Mouse (Mus musculus): ENCODE results near the gene Scarb2.
"Not testable (repeated sequence)": the region's sequence is repeated elsewhere in the genome, so short reads cannot be mapped to it uniquely, and the experiment has no call there.

Gene Scarb2

GRCm38 (mm10) chr5:92506733-92507132 lies at the start of gene Scarb2:
Scarb2 (minus strand) TSS chr5:92506833.
- DNase-seq (ENCODE audit: low spot score in 2 of 2): no peak

- DNase-seq (ENCODE audit: low spot score in 2 of 2): no peak
These were observed 49.3 kb upstream of the Scarb2 start for GRCm38 (mm10) chr5:92555905-92556304.

DNA sequence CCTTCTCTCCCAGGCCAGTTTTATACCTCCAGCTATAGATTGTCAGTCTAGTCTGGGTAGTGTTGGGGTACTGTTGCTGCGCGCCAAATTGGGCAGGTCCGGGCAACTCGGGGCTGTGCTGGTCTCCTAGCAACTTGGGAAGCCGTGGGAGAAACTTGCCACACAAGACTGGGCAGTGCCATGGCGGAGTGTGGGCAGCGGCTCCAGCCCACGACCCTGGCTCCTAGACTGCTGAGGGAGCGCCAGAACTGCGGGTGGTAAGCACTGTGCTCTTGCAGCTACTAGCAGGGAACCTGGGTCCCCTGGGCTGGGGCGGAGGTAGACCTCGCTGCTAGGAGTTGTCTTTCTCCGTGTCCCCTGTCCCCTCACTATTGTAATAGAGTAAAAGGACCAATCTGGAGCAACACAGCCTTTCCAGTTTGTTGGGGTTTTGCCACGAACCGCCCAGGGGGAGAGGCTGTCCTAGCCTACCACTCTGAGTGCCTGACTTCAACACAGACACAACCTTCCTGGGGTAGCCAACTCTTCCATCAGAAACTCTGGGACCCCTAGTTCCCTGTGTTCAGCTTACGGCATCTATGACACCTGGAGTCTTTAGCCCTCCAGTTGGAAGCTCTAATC lies 48.4 kb upstream of the Scarb2 start, which contains the start of gene Fam47e:
Fam47e (plus strand) TSS at position 179 of the 621 bp plus-strand sequence.
- DNase-seq (ENCODE audit: low spot score in 2 of 2): peak in 1 of 2 experiments; percentile 27

- peak in 1 of 2 experiments; percentile 31 for DNase-seq (ENCODE audit: low spot score in 2 of 2)
These were observed 47.8 kb upstream of the Scarb2 start for GRCm38 (mm10) chr5:92554443-92554842.

DNA sequence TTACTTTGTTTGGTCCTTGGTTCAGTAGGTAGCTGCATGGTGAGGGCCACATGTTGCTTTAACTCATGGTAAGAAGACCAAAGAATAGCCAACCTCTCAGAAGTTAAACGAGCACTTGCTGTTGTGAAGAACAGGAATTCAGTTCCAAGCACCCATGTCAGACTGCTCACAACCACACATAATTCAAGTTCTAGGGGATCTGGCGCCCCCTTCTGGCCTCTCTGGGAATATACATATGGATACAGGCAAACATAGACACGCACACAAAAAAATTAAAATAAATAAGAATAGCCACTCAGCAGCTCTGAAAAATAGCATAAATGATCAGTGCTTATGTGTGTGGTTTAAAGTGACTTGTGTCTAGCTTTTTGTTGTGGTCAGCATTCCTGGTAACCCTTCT lies 47.3 kb upstream of the Scarb2 start:
- DNase-seq (ENCODE audit: low spot score in 2 of 2): no peak

DNA sequence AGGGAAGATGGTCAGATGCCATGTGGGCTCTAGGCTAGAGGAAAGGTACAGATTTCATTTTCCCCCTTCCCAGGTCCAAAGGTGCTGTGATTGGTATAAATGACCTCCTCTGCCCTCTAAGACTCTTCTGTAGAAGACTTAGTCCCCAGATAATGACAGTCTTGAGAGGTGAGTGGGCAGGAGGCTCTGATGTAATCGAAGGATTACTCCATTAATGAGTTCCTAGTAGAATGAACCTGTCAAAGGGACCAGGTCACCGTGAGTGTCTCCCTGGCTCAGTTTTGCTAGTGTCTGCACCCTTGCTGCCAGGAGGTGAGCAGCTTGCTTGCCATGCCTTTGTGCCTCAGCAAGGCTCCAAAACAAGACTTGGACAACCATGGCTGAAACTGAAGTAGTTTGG lies 46.0 kb upstream of the Scarb2 start:
- no peak for DNase-seq (ENCODE audit: low spot score in 2 of 2)

DNA sequence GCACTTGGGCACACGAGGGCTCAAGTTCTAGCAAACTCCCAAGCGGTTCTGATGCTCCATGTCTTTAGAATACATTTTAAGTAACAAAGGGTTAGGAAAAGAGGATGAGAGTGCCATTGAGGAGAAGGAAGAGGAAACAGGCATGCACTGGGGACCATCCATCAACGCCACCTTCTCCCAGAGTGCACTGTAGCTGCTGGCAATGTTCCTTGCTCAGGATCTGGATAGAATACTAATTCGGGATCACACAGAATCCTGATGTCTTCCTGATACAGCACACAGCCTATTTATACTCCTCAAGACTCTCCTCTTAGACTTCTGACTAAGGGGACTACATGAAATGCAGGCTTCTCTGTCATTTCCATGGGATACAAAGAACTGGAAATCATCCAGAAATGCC lies 33.1 kb upstream of the Scarb2 start:
- no peak for DNase-seq (ENCODE audit: low spot score in 2 of 2)

GRCm38 (mm10) chr5:92524821-92525258 lies 18.2 kb upstream of the Scarb2 start:
- DNase-seq (ENCODE audit: low spot score in 2 of 2): no peak

- not testable (repeated sequence) for DNase-seq (ENCODE audit: low spot score in 2 of 2)
These were observed 14.5 kb upstream of the Scarb2 start for GRCm38 (mm10) chr5:92521131-92521530.

DNA sequence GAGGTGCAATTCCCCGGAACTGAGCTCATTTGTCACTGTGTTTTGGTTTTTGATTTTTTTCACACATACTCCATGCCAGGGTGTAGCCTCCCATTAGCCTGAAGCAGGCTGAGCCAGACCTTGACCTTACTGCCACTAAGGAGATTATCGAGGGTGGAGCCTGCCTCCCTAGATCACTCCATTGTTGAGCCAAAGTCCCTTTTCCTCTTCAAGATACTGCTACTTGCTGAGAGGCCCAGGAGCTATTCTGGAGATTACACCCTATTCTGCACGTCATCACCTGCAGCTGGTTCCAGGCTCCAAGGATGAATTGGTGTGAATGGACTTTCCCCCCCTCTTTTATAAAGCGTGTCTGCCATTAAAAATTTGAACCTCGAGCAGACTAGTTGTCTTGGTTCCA lies 5.4 kb upstream of the Scarb2 start:
- no peak for DNase-seq (ENCODE audit: low spot score in 2 of 2)

GRCm38 (mm10) chr5:92511256-92511655 lies 4.6 kb upstream of the Scarb2 start:
- no peak for DNase-seq (ENCODE audit: low spot score in 2 of 2)

DNA sequence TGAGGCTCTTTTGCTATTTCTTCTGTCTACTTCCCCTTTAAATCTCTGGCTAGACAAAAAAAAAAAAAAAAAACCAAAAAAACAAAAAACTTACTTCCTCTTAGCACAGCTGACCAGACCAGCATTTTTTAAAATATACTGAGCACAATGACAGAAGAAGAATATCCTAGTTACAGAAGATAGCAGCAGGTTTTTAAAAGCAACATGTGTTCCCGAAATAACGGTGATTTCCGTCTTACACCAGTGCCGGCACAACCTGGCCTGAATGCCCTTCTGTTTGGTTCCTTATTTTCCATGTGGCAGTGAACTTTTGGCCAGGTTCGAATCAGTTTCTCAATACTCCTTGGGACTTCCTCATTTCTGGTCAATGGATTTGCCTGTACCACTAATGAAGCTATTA lies 2.2 kb upstream of the Scarb2 start:
- no peak for DNase-seq (ENCODE audit: low spot score in 2 of 2)

GRCm38 (mm10) chr5:92506301-92506729 lies 318 bp downstream of the Scarb2 start:
- peak in 1 of 2 experiments; percentile 29 for DNase-seq (ENCODE audit: low spot score in 2 of 2)

- peak; percentile 92 to 94 for DNase-seq (ENCODE audit: low spot score in 2 of 2)
These were observed 1.2 kb downstream of the Scarb2 start for GRCm38 (mm10) chr5:92505402-92505865.

- peak in 1 of 2 experiments; percentile 33 for DNase-seq (ENCODE audit: low spot score in 2 of 2)
These were observed 1.8 kb downstream of the Scarb2 start for GRCm38 (mm10) chr5:92504676-92505400.

DNA sequence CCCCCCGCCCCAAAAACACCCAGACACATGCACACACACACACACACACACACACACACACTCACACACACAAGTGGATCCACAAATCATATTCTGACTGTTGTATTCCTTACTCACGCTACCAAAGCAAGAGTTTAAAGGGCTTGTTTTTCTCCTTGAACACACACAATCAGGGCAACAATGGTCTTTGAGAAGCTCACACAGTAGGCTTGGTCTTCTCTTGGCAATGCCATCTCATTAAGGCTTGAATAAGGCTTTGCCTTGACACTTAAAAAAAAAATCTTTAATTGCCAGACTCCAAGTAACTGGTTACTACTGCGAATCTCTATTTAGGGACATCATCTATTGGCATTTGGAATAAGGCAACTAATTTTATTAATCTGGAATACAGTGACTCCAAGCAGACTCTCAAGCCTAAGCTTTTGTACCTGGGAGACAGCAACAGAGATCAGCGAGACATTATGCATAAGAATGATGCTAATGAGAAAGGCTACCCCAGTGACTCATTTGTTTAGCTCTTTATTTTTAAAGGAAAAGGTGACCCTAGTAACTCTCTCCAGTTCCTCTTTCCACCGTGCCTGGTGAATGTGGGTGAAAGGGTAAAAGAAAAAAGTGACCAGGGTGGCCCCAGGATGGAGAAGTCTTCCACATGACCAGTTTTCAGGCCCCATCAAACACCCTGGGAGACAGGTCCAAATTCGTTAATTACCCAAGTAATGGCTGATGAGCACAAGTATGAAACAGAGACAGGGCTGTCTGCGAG lies 2.6 kb downstream of the Scarb2 start:
- DNase-seq (ENCODE audit: low spot score in 2 of 2): no peak

DNA sequence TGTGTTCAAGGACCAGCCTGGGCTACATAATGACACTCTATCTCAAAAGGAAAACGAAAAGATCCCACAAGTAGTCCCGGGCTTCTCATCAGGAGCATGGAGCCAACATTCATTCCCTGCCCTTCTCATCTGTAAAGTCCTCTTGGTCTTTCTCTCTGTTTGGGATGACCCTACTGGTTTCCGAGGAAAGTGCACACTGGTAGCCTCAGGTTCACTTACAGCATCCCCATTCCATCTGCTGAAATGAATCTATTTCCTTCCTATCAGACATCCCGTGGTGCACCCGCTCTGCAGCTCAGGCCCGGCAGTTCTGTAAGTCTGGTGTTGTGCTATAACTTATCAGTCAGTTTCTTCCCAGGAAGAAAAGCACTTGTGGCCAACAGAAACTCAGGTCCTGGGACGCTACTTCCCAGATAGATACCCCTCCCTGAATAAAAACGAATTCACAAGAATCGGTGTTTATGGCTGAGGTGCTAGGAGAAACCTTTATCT lies 3.2 kb downstream of the Scarb2 start:
- DNase-seq (ENCODE audit: low spot score in 2 of 2): no peak

GRCm38 (mm10) chr5:92499378-92499777 lies 7.3 kb downstream of the Scarb2 start:
- DNase-seq (ENCODE audit: low spot score in 2 of 2): no peak

DNA sequence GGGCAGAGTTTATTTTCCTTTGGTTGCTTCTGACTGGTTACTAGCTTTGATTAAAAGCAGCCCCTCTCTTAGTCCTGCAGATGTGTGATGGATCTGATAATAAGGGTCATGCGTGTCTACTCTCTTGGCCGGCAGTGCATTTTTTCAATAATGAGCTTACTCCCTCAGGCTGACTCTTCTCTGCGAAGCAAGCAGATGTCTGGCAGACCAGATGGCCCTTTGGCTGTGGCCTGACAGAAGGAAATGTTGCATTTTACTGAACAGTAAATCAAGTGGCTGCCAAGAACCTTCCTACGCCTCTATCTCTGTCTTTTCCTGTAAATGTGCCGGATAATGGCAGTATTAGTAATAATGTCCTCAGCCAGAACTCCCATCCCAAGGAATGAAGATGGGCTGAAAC lies 8.0 kb downstream of the Scarb2 start:
- no peak for DNase-seq (ENCODE audit: low spot score in 2 of 2)

- DNase-seq (ENCODE audit: low spot score in 2 of 2): no peak
These were observed 8.4 kb downstream of the Scarb2 start for GRCm38 (mm10) chr5:92498225-92498624.

DNA sequence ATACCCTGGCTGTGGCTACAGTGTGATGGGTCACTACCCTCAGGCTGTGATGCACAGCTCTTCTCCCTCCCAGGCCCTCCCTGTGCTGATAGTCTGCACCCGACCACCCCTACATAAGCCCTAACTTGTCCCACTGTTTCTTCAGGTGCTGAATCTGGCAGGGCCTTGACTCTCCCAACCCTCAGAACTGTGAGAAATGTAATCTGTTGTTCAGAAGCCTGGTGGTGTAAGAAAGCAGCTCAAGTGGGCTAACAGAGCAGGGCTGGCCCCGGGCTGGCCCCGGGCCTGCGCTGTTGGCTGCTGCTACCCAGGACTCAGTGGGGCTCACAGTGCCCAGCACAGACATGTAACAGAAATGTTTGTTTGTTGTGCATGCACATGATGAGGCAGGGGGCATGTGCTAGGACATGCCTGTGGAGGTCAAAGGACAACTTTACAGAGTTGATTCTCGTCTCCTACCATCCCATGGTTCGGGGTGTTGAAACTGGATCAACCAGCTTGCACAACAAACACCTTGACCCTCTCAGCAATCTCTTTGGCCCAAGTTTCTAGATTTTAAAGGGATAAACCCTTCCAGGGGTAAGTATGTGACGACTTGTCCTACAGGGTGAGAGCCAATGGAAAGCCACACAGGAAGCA lies 10.7 kb downstream of the Scarb2 start:
- DNase-seq (ENCODE audit: low spot score in 2 of 2): no peak

GRCm38 (mm10) chr5:92495291-92495690 lies 11.3 kb downstream of the Scarb2 start:
- no peak for DNase-seq (ENCODE audit: low spot score in 2 of 2)

Data from cerebellum, postnatal 4 days (tissue).